In genomic region chr16:65379939-65380338, GRCm38 (mm10) we compare ENCODE assay signal across 20 mouse cellular contexts.
DNase-seq lines count a peak whose midpoint lies in the region; ATAC-seq and TF ChIP-seq lines count a peak whose summit lies in the region.
"Had no signal": no experiment of that assay in that cellular context is flagged by ENCODE, and none has a peak within 500 bp of the region (broad histone marks: within the 10 kb centered on the region; RNA-seq: fewer than 3 reads in every experiment).

No protein-coding gene starts in this region.

- H3K9ac ChIP-seq in forebrain, postnatal 0 days: no peak overlapping the region
- no peak overlapping the region for H3K9ac ChIP-seq in forebrain, embryonic 13.5 days
- H3K9ac ChIP-seq: heart, embryonic 12.5 days; hindbrain, embryonic 15.5 days; limb, embryonic 13.5 days; liver, embryonic 15.5 days had no signal

- TF ChIP-seq CTCF in forebrain, postnatal 0 days (IDR thresholded peaks at IDR 0.05; ENCODE audit: low read depth): no peak

- DNase-seq in forebrain, postnatal 0 days: peak; percentile 33
- peak; percentile 4 for DNase-seq in left cerebral cortex, adult 11 months (ENCODE audit: low spot score)
- no peak for DNase-seq in left cerebral cortex, postnatal 4 days
- DNase-seq in brain, embryonic 18.5 days (ENCODE audit: low read depth, low spot score): peak; percentile 18
- DNase-seq in left cerebral cortex, postnatal 36 days (ENCODE audit: low spot score in 2 of 2): peak; percentile 6 to 10
- DNase-seq in cerebellum, adult 11-12 months: no peak
- DNase-seq: adrenal gland, postnatal 10 days; B cell, adult 2 months; cerebellum, adult 8-10 months; heart, postnatal 36 days; kidney, postnatal 10 days; lung, postnatal 10 days; thymus, postnatal 4 days had no signal

- H3K4me1 ChIP-seq in forebrain, postnatal 0 days (ENCODE audit: insufficient read depth): no peaks in the 10 kb centered on the region
- no peaks in the 10 kb centered on the region for H3K4me1 ChIP-seq in forebrain, embryonic 13.5 days
- H3K4me1 ChIP-seq: heart, embryonic 12.5 days; hindbrain, embryonic 15.5 days; limb, embryonic 13.5 days; liver, embryonic 15.5 days had no signal

- no peak overlapping the region for H3K27ac ChIP-seq in forebrain, postnatal 0 days (ENCODE audit: low read depth, low read length)
- H3K27ac ChIP-seq in forebrain, embryonic 13.5 days: no peak overlapping the region
- H3K27ac ChIP-seq: hindbrain, embryonic 15.5 days; limb, embryonic 13.5 days; liver, embryonic 15.5 days had no signal

- intact Hi-C loops in left cerebral cortex, postnatal 4 days (cut with DNase I): loop anchor here (10.0 kb wide), 1 partner anchor 95 kb away; no protein-coding TSS in a partner anchor
- intact Hi-C loops in left cerebral cortex, postnatal 36 days (cut with DNase I): no loop called here

- H3K36me3 ChIP-seq in forebrain, postnatal 0 days (ENCODE audit: insufficient read depth): no peaks in the 10 kb centered on the region
- H3K36me3 ChIP-seq in forebrain, embryonic 13.5 days (ENCODE audit: poor library complexity, severe bottlenecking): no peaks in the 10 kb centered on the region
- H3K36me3 ChIP-seq: heart, embryonic 12.5 days; hindbrain, embryonic 15.5 days; limb, embryonic 13.5 days; liver, embryonic 15.5 days had no signal

- ATAC-seq in forebrain, postnatal 0 days: peak; percentile 38; the same call in 1 of the 2 replicates
- ATAC-seq in forebrain, embryonic 13.5 days: no peak
- ATAC-seq: forebrain, embryonic 16.5 days; intestine, embryonic 16.5 days had no signal

- H3K4me2 ChIP-seq in forebrain, postnatal 0 days (ENCODE audit: low read depth): no peak overlapping the region
- no peak overlapping the region for H3K4me2 ChIP-seq in forebrain, embryonic 13.5 days
- H3K4me2 ChIP-seq: heart, embryonic 12.5 days; hindbrain, embryonic 15.5 days; limb, embryonic 13.5 days; liver, embryonic 15.5 days had no signal

- no peak overlapping the region for H3K4me3 ChIP-seq in forebrain, postnatal 0 days (ENCODE audit: low read depth, low read length)
- H3K4me3 ChIP-seq in forebrain, embryonic 13.5 days: no peak overlapping the region
- H3K4me3 ChIP-seq: heart, embryonic 12.5 days; hindbrain, embryonic 15.5 days; limb, embryonic 13.5 days; liver, embryonic 15.5 days had no signal

- H3K27me3 ChIP-seq in forebrain, postnatal 0 days (ENCODE audit: insufficient read depth, low read length): no peaks in the 10 kb centered on the region
- H3K27me3 ChIP-seq in forebrain, embryonic 13.5 days: no peaks in the 10 kb centered on the region
- H3K27me3 ChIP-seq: heart, embryonic 12.5 days; hindbrain, embryonic 15.5 days; limb, embryonic 13.5 days; liver, embryonic 15.5 days had no signal

- H3K9me3 ChIP-seq in forebrain, postnatal 0 days (ENCODE audit: low read length): no peaks in the 10 kb centered on the region
- H3K9me3 ChIP-seq in forebrain, embryonic 13.5 days (replicated peaks): no peaks in the 10 kb centered on the region
- H3K9me3 ChIP-seq: heart, embryonic 12.5 days; hindbrain, embryonic 15.5 days; limb, embryonic 13.5 days; liver, embryonic 15.5 days had no signal

- 59% methylated on average over 5 of the region's 5 CpGs for whole genome bisulfite sequencing in forebrain, postnatal 0 days
- WGBS in forebrain, embryonic 13.5 days: 78% methylated on average over 5 of the region's 5 CpGs

Comparison
In these comparisons a context has a peak if more than half of its experiments do, and no peak if none do; other contexts are left out.
1. DNase-seq: peak in forebrain, postnatal 0 days (single experiment), left cerebral cortex, adult 11 months (single experiment), brain, embryonic 18.5 days (single experiment) and left cerebral cortex, postnatal 36 days (2 of 2); none in left cerebral cortex, postnatal 4 days (single experiment) and cerebellum, adult 11-12 months (single experiment).